Mouse (Mus musculus): Measurements from ENCODE around the gene Kcnq1. TPM values are rescaled to one million over a fixed set of nuclear protein-coding genes. Genes with fewer than 3 reads are reported as not detected.

Gene Kcnq1
- polyA plus RNA-seq, 2 experiments, result 1.5 to 1.7 TPM

- ATAC-seq (ENCODE audit: low FRiP score, low read depth), result no peak
- 71% methylated on average over 11 of the region's 11 CpGs for WGBS
- Histone ChIP-seq H3K36me3 (ENCODE audit: control insufficient read depth, insufficient read depth, low read length) (no peaks in the 10 kb centered on the region), H3K4me2 (replicated peaks; ENCODE audit: low read depth, low read length, severe bottlenecking) (no peak overlapping the region), H3K9me3 (ENCODE audit: control insufficient read depth, low read length) (no peaks in the 10 kb centered on the region), H3K4me1 (ENCODE audit: control insufficient read depth, insufficient read depth, low read length) (peaks cover 42% of the 10 kb centered on the region), H3K9ac (ENCODE audit: low read depth, low read length, severe bottlenecking) (no peak overlapping the region), H3K27me3 (ENCODE audit: control insufficient read depth, insufficient read depth, low read length) (no peaks in the 10 kb centered on the region), H3K27ac (replicated peaks; ENCODE audit: low read depth, low read length) (0 out of 2 replicates have a peak overlapping the region, but pooled peaks have one; percentile 50), H3K4me3 (replicated peaks; ENCODE audit: low read length) (no peak overlapping the region)
- DNase-seq (ENCODE audit: low spot score), result peak; percentile 55
- no peak for TF ChIP-seq POLR2A (IDR thresholded peaks at IDR 0.05; ENCODE audit: borderline replicate concordance, extremely low read depth, insufficient read depth, insufficient read length)
Measured at GRCm38 (mm10) chr7:143313572-143314319, 207.6 kb downstream of the Kcnq1 start.

GRCm38 (mm10) chr7:143318512-143318911 lies 212.3 kb downstream of the Kcnq1 start:
- WGBS, result 22% methylated on average over 5 of the region's 5 CpGs
- Histone ChIP-seq H3K9me3 (ENCODE audit: control insufficient read depth, low read length) (no peaks in the 10 kb centered on the region), H3K36me3 (ENCODE audit: control insufficient read depth, insufficient read depth, low read length) (no peaks in the 10 kb centered on the region), H3K9ac (ENCODE audit: low read depth, low read length, severe bottlenecking) (no peak overlapping the region), H3K27ac (replicated peaks; ENCODE audit: low read depth, low read length) (no peak overlapping the region), H3K27me3 (ENCODE audit: control insufficient read depth, insufficient read depth, low read length) (no peaks in the 10 kb centered on the region), H3K4me3 (replicated peaks; ENCODE audit: low read length) (no peak overlapping the region), H3K4me2 (replicated peaks; ENCODE audit: low read depth, low read length, severe bottlenecking) (no peak overlapping the region), H3K4me1 (ENCODE audit: control insufficient read depth, insufficient read depth, low read length) (peaks cover 20% of the 10 kb centered on the region)
- no peak for TF ChIP-seq POLR2A (IDR thresholded peaks at IDR 0.05; ENCODE audit: borderline replicate concordance, extremely low read depth, insufficient read depth, insufficient read length)
- DNase-seq (ENCODE audit: low spot score) (no peak), ATAC-seq (ENCODE audit: low FRiP score, low read depth) (no peak)

- no peak overlapping the region; the same call in 1 of the 2 replicates for H3K27ac ChIP-seq (replicated peaks; ENCODE audit: low read depth, low read length)
- no peak for TF ChIP-seq POLR2A (IDR thresholded peaks at IDR 0.05; ENCODE audit: borderline replicate concordance, extremely low read depth, insufficient read depth, insufficient read length)
- H3K36me3 ChIP-seq (ENCODE audit: control insufficient read depth, insufficient read depth, low read length), result no peaks in the 10 kb centered on the region
- no peaks in the 10 kb centered on the region for H3K9me3 ChIP-seq (ENCODE audit: control insufficient read depth, low read length)
- DNase-seq (ENCODE audit: low spot score) (peak; percentile 61), ATAC-seq (ENCODE audit: low FRiP score, low read depth) (peak; percentile 48; the same call in 1 of the 2 replicates)
- WGBS, result 51% methylated on average over 8 of the region's 8 CpGs
- no peak overlapping the region for H3K4me3 ChIP-seq (replicated peaks; ENCODE audit: low read length)
- no peak overlapping the region for H3K4me2 ChIP-seq (replicated peaks; ENCODE audit: low read depth, low read length, severe bottlenecking)
- H3K27me3 ChIP-seq (ENCODE audit: control insufficient read depth, insufficient read depth, low read length), result no peaks in the 10 kb centered on the region
- peaks cover 10% of the 10 kb centered on the region for H3K4me1 ChIP-seq (ENCODE audit: control insufficient read depth, insufficient read depth, low read length)
- H3K9ac ChIP-seq (ENCODE audit: low read depth, low read length, severe bottlenecking), result no peak overlapping the region
Measured at GRCm38 (mm10) chr7:143320367-143320766, 214.2 kb downstream of the Kcnq1 start.

GRCm38 (mm10) chr7:143325051-143325450 lies 218.9 kb downstream of the Kcnq1 start:
- ATAC-seq (ENCODE audit: low FRiP score, low read depth) (peak; percentile 8; the same call in 1 of the 2 replicates), DNase-seq (ENCODE audit: low spot score) (no peak)
- WGBS, result 76% methylated on average over 15 of the region's 16 CpGs
- no peak for TF ChIP-seq POLR2A (IDR thresholded peaks at IDR 0.05; ENCODE audit: borderline replicate concordance, extremely low read depth, insufficient read depth, insufficient read length)
- Histone ChIP-seq H3K9ac (ENCODE audit: low read depth, low read length, severe bottlenecking) (no peak overlapping the region), H3K4me1 (ENCODE audit: control insufficient read depth, insufficient read depth, low read length) (peaks cover 31% of the 10 kb centered on the region), H3K36me3 (ENCODE audit: control insufficient read depth, insufficient read depth, low read length) (no peaks in the 10 kb centered on the region), H3K9me3 (ENCODE audit: control insufficient read depth, low read length) (no peaks in the 10 kb centered on the region), H3K4me3 (replicated peaks; ENCODE audit: low read length) (no peak overlapping the region), H3K27me3 (ENCODE audit: control insufficient read depth, insufficient read depth, low read length) (no peaks in the 10 kb centered on the region), H3K27ac (replicated peaks; ENCODE audit: low read depth, low read length) (peak overlapping the region; percentile 49; the same call in 1 of the 2 replicates), H3K4me2 (replicated peaks; ENCODE audit: low read depth, low read length, severe bottlenecking) (no peak overlapping the region)

- H3K9me3 ChIP-seq (ENCODE audit: control insufficient read depth, low read length), result no peaks in the 10 kb centered on the region
- H3K27ac ChIP-seq (replicated peaks; ENCODE audit: low read depth, low read length), result no peak overlapping the region
- H3K27me3 ChIP-seq (ENCODE audit: control insufficient read depth, insufficient read depth, low read length), result no peaks in the 10 kb centered on the region
- no peak overlapping the region for H3K4me2 ChIP-seq (replicated peaks; ENCODE audit: low read depth, low read length, severe bottlenecking)
- DNase-seq (ENCODE audit: low spot score), result no peak
- H3K9ac ChIP-seq (ENCODE audit: low read depth, low read length, severe bottlenecking), result no peak overlapping the region
- 40% methylated on average over 18 of the region's 18 CpGs for WGBS
- no peaks in the 10 kb centered on the region for H3K36me3 ChIP-seq (ENCODE audit: control insufficient read depth, insufficient read depth, low read length)
- TF ChIP-seq POLR2A (IDR thresholded peaks at IDR 0.05; ENCODE audit: borderline replicate concordance, extremely low read depth, insufficient read depth, insufficient read length), result no peak
- H3K4me3 ChIP-seq (replicated peaks; ENCODE audit: low read length), result no peak overlapping the region
- H3K4me1 ChIP-seq (ENCODE audit: control insufficient read depth, insufficient read depth, low read length), result peaks cover 32% of the 10 kb centered on the region
- ATAC-seq (ENCODE audit: low FRiP score, low read depth), result 0 out of 2 replicates have a peak, but pooled peaks have one; percentile 35
Measured at GRCm38 (mm10) chr7:143328185-143328915, 222.2 kb downstream of the Kcnq1 start.
